Mouse (Mus musculus): ENCODE measurements around the gene Gtf3c1. TPM values are rescaled to one million over a fixed set of nuclear protein-coding genes. Genes with fewer than 3 reads are reported as not detected.

Gtf3c1 gene
- total RNA-seq, 2 experiments from 2014 or later: 21.8 to 33.6 TPM

DNA sequence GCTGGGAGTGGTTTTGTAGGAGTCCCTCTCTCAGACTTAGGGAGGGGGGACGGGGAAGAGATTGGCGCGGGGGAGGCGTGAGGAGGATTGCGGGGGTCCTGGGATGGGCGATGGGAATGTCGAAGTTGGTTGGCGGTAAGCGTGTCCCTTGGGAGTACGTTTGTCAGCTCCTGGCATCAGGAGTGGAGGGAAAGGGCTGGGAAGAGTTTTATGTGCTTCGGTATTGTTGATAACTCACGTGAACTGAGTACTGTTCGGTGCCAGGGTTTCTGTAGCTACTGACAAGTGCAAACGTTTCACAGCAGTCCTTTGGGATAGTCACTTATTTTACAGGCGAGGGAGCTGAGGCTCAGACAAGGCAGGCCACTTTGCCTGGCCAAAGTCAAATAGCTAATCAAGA lies 520 bp upstream of the Gtf3c1 start:
- no peak for ATAC-seq (replicated peaks; ENCODE audit: poor library complexity)

DNA sequence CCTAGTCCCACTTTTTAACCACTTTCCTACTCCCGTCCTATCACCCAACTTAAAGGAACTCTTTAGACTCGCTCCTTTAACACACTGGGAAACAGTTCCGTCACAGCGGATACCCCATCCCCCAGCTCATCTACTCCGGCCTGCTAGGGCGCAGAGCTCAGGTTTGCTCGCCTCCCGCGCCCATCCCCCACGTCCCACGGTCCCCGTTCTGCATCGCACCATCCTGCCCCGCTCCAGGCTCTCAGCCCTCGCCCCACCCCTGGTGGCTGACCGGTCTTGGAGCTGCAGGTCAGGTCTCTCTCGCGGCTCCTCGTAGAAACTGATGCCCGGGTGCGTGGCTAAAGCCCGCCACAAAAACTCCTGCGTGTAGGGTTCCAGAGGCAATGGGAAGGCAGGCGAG lies 394 bp downstream of the Gtf3c1 start:
- peak; percentile 57 for ATAC-seq (replicated peaks; ENCODE audit: poor library complexity)

DNA sequence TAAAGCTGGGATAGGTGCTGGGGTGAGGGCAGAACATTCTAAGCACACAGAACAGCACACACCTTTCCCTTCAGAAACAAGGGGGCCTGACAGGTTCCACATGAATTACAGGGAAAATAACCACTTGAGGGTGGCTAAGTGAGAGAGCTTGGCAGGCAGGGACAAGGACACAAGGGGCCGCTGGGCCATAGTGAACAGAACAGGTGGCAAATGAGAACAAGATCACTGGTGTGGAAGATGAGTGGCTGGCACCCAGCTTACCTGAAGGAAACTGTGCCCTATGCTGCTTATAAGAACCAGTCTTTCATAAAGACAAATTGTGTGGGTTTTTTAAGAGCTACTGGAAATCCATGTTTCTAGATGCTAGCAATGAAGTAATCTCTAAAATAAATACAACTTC lies 4.8 kb downstream of the Gtf3c1 start:
- ATAC-seq (replicated peaks; ENCODE audit: poor library complexity): no peak

DNA sequence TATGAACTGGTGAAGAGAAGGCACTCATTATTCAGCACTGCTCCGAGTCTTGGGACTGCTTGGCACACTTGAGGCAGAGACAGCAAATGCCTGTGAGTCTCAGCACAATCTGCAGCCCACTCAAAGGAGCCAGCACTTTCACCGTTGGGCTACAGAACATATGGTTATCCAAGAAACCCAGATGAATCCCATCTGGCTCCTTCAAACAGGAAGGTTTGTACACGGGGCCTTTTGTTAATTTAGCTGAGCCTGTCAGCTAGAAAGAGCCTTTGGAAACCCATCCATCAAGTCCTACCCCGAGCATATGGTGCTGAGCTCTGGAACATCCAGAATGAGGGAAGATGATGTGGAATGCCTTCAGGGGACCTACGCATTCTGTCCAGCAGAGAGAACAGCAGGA lies 13.5 kb downstream of the Gtf3c1 start:
- no peak for ATAC-seq (replicated peaks; ENCODE audit: poor library complexity)

DNA sequence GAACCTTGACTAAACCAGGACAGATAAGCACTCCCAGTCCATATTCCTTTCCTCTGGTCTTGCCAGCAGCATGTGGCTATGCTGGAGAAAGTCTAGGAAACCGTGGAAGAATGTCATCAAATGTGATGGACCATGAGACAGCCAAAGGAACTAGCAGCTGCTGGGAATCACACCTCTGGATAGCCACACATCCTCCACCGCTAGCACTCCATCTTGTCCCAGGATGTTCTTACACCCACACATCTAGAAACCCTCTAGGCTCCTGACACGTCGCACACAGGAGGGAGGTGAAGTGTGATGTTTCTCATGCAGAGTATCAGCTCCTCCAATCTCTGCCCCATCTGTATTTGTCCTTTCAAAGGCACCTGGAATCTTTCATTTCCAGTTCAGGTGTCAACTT lies 17.1 kb downstream of the Gtf3c1 start:
- ATAC-seq (replicated peaks; ENCODE audit: poor library complexity): no peak

DNA sequence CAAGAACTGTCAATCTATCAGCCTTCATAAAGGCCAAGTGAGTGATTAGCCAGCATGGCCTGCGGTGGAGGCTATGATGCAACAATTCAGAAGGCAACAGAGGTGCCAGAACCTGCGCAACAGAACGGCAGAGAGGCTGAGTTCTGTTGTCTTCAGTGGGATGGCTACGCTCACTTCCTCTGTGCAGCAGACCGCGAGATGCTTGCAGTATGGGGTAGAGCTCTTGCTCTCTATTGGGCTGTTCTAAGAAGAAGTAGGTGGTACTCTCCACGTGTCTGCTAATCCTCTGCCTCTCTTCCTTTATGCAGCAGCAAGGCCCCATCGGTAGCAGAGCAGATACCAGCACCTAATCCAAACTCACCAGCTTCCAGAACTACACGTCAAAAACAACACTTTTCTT lies 27.6 kb downstream of the Gtf3c1 start:
- ATAC-seq (replicated peaks; ENCODE audit: poor library complexity): peak; percentile 36; the same call in 1 of the 2 replicates

DNA sequence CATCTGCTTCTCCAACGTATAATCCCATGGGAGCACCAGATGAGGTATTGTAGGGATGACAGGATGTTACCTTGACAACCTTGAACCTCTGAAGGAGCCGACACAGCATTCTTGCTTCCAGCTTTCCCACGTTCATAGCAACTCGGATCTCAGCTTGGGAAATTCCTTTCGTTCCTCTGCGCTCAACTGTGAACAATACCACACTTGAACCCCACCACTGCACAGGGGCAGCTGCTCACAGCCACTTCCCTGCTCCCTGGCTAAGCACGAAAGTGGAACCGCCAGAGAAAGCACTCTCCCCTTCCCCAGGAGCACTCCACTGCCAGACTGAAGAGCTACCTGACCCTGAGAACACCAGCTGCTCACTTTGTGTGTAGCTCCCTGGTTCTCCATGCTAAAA lies 28.8 kb downstream of the Gtf3c1 start:
- ATAC-seq (replicated peaks; ENCODE audit: poor library complexity): no peak

DNA sequence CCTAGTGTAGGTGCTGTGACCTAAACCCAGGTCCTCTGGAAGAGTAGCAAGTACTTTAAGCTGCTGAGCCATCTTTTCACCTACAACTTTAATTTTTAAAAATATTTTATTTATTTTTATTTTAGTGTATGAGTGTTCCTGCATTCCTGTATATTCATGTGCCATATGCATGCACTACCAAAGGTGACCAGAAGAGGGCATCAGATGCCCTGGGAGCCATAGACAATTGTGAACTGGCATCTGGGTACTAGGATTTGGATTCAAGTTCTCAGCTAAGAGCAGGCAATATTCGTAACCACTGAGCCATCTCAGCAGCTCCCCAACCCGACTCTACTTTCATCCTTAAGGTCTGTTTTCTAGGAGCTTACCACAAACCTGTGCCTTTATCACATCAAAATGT lies 32.7 kb downstream of the Gtf3c1 start:
- peak; percentile 73 for ATAC-seq (replicated peaks; ENCODE audit: poor library complexity)

DNA sequence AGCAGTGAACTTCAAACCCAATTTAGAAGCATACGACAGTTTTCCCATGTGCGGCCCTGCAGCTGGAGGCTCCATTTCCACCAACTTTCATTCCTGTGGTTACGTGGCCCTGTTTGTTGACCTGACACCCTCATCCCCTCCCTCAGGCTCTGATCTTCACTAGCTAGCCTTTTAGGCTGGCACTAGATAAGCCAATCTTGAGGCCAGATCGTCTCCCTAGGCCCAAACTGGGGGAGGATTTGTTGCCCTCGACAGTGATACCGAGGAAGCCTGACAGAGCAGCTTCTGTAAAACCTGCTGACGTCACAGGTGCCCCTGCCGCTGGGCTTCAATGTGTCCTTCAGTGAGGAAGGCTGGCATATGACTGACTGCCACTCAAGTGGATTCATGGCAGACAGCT lies 36.2 kb downstream of the Gtf3c1 start:
- no peak for ATAC-seq (replicated peaks; ENCODE audit: poor library complexity)

DNA sequence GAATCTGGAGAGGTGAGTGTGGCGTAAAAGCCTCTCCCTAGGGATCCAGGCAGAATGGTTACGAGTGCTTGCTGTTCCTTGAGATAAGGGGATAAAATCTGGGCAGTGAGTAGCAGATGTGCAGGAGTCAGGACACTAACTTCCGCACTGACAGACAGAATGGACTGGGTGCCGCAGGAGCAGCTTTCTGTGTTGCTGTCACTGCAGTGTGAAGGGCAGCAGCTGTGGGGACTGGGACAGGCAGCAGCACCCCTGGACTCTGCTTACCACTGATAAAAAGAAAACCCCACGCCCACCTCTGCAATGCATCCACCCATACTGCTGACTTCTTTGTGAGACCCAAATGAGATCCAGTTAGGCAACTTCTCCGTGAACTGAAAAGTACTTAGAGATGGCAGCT lies 36.7 kb downstream of the Gtf3c1 start:
- ATAC-seq (replicated peaks; ENCODE audit: poor library complexity): peak; percentile 41; the same call in 1 of the 2 replicates

DNA sequence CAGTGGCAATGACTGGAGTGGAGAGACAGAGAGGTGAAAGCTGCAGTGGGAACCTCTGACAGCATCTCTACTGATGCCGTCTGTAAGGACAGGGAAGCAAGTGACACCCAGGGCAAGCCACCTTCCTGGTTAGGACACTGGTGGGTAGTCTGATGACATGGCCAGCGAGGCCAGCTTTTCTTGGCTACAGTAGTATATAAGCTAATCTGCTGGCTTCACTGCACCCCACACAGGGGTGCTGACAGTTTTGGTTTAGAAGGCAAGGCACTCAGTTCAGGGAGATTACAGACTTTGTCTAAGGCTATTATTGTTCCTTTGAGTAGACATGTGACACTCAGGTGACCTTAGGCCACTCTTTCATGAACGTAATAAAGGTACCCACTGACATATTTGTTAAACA lies 43.9 kb downstream of the Gtf3c1 start:
- no peak for ATAC-seq (replicated peaks; ENCODE audit: poor library complexity)

DNA sequence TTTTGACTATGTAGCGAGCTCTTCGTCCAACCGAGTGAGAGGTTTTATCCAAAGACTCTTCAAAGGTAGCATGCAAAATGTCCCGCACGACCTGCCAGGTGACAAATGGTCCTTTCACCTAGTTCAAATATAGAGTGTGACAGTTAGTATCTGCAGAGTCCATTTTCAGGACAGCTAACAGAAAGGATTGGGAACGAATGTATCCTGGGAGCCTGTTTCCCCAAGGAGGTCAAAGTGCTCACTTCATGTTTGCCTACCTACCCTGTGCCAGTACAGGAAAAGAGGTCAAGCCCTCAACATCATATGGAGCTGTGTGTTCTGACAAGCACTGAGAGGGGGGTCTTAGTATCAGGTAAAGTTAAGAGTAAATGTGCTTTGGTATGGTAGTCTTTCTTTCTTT lies 50.1 kb downstream of the Gtf3c1 start:
- no peak for ATAC-seq (replicated peaks; ENCODE audit: poor library complexity)

DNA sequence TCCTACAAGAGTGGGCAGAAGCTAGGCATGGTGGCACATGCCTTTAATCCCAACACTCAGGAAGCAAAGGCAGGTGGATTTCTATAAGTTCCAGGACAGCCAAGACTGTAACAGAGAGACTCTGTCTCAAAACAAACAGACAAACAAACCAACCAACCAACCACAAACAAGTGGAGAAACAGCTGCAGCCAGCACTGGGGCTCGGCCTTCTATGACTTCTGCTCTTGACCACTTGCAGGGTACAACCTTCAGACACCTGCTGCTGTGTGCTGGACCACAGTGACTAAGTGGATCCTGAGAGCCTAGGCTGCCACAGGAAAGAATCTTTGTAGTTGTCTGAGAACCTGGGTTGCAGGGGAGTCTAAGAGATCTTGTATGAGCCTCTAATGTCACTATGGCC lies 58.6 kb downstream of the Gtf3c1 start:
- no peak for ATAC-seq (replicated peaks; ENCODE audit: poor library complexity)

DNA sequence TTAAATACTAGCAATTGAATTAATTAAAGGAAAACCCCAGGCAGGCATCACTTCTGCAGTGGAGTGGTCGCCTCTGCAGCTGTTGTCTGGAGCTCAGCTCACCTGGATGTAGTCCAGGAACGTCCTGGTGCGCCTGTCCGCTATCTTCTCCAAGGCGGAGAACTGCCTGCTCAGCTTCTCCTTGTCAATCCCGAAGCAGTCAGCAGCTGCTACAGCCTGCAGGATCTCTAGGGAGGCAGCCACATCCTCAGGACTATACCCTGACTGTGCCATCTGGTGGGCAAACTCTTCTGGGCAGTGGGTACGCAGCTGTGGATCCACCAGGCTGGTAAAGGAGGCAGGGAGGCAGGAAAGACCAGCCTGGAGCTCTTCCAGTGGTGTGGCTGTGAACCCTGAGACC lies 62.2 kb downstream of the Gtf3c1 start:
- ATAC-seq (replicated peaks; ENCODE audit: poor library complexity): no peak

DNA sequence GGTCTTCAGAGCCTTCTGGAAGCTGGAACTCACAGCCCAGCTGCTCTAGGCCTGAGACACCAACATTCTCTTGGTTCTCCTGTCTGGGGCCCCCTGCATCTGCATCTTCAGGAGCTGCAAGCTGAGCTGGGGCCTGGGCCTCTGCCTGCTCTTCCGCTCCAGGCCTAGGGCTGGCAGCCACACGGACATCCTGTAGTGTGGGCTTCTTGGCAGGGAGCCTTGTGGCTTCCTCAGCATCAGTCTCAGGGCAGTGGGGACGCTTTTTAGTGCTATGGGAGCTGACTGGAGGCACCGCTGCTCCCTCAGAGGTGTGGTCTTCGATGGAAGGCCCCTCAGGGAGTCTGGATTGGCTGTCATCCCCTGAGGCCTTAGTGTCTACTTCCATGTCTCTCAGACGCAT lies 63.7 kb downstream of the Gtf3c1 start:
- ATAC-seq (replicated peaks; ENCODE audit: poor library complexity): peak; percentile 75

DNA sequence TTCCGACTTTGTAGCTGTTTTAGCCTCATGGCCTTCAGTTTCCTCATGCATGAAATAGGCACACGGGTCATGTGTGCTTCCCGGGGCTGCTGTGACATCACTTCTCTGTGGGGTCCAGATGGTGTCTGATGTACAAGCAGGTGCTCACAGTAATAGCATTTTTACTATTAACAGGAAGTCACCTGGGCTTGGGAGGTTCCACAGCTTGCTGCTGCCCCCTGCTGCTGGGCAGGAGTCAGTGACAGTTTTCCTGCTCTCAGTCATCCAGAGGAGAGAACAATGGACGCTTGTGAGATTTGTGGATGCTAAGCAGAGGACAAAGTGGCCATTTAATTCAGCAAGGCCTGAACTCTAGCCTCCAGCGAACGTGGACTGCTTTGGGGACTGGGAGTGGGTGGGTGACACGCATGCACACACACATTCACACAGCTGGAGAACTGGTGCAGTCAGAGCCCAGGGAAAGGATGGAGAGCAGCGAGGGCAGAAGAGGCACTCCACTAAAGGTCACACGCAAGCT lies 68.7 kb downstream of the Gtf3c1 start:
- ATAC-seq (replicated peaks; ENCODE audit: poor library complexity): peak; percentile 69

DNA sequence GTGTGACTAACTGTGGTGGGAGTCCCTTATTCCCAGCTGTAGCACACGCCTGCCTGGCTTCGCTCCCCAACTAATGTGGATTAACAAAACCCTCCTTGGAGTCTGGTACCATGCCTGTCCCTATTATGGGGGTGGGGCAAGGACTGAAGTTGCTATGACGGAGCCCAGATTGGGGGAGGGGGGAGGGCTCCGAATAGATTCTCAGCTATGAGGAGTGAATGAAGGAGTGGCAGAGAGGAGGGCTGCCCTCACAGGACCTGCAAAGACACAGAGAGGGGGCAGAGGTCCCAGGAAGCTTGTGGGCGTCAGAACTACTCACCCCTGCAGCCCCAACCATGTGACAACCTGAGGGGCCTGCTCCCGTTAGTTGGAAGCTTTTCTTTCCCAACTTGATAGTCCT lies 69.2 kb downstream of the Gtf3c1 start:
- no peak for ATAC-seq (replicated peaks; ENCODE audit: poor library complexity)

DNA sequence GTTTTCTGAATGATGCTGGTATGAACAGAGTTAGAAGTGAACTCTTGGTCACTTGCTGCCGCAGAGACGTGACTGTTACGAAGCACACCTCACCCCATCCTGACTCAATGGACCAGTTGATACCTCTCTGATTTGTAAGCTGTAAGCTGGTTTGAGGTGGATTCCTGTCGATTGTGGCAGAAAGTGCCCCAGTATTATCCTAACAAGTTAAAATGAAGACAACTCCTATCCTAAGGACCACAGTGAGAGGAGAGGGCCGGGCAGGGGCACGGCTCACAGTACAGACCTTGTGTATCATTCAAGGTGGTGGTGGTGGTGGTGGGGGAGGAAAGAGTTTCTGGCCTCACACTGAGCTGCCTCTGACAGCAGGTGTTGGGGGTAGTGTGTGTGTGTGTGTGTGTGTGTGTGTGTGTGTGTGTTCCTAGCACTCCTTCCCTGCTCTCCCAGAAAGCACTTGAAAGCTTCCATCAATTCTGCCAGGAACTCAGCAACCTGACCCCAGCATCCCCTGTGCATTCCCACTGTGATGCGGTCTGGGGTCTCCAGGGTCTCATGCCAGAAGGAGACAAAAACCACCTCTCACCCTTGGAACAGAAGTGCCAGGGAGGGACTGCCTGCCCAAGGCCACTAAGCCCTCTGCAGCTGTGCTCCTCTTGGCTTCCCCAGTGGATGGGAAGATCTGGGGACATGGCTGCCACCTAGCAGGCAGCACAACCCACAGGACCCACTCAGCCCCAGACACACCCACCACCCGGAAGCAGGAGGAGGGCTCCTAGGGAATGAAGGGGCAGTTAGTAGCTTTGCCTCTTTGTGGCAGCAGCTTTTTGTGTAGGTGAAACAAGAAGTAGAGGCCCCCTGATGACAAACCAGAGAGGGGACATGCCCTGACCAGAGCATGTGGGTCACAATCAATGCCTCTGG lies 70.1 kb downstream of the Gtf3c1 start:
- ATAC-seq (replicated peaks; ENCODE audit: poor library complexity): no peak

DNA sequence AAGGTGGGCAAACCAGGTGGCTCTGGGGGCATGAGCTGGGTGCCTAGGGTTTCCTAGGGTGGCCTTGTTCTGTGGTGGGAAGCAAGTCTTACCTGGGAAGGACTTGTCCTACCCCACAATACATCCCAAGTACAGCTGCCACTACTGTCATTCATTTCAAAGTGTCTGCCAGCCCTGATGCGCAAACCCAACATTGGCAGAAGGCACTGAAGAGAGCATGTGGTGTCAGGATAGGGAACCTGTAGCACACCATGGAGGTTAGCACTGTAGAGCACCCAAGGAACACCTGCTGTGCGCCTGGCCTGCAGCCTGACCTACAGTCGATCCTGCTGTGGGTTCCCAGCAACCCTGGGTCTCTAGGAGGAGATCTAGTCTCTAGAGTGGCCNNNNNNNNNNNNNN lies 76.6 kb downstream of the Gtf3c1 start:
- ATAC-seq (replicated peaks; ENCODE audit: poor library complexity): no peak

DNA sequence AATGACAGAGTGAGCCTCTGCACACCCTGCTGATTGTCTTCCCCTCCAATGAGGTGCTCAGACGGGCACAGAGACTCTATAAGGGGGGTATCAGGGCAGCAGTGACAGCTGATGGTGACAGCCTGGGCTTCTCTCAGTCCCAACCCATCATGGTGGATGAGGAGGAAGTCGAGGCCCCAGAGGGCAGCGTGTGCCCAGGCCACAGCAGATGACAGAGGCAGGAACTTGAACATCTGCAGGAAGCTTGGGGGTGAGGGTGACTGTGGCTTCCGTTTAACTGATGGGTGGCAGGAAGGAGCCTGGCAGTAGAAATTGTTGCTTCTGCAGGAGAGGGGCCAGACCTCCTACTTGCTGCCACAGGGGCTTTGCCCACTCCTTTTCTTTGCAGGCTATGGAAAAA lies 77.3 kb downstream of the Gtf3c1 start:
- ATAC-seq (replicated peaks; ENCODE audit: poor library complexity): peak; percentile 90

DNA sequence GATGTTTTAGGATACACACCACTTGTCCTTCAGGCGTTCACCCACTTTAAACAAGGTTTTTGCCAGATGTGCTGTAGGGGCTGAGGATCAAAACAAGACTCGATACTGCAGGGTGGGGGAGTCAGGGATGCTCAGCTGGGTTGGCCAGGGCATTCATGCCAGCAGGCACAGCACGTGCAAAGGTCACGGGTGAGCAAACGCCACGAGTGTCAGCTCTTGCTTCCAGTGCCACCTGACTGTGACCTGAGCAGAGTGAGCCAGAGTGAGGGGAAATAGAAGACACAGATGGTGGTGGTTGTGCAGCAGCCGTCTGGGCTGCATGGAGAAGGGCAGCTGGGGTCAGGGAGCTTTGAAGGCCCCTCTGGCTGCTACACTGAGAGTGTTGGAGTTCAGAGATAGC lies 81.8 kb downstream of the Gtf3c1 start:
- ATAC-seq (replicated peaks; ENCODE audit: poor library complexity): no peak

DNA sequence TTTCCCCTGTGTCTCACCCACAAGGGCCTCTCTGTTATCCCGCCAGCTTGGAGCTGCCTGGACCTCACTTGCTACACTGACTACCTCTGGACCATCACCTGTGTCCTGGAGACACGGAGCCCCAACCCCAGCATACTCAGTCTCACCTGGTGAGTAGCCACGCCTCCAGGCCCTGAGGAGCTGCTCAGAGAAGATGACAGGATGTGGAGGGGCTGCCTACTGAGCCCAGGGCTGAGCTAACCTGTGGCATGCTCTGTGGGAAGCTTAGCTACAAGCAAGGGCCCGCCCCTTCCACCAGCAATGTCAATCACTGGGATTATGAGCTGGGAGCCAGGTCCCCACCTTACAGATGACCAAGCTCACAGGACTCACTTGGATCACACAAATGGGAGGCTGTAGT lies 82.4 kb downstream of the Gtf3c1 start:
- ATAC-seq (replicated peaks; ENCODE audit: poor library complexity): no peak

Data from megakaryocyte progenitor cell, adult 5-6 weeks (primary cell).